Mouse (Mus musculus) MEL (cell line): ENCODE measurements around the gene Lrrfip2. TPM values are rescaled to one million over a fixed set of nuclear protein-coding genes. Genes with fewer than 3 reads are reported as not detected.

Source experiments
- DNase-seq: peaks from one replicate; pipeline ENCODE4 v3.0.0; 2011; ENCODE audit warnings: low read depth, low spot score
- H3K27ac ChIP-seq: 2 replicates; pipeline ENCODE4 v1.5.1; 2012; ENCODE audit warnings: low read depth, mild to moderate bottlenecking, control low read depth, low read length, moderate library complexity; ENCODE audit not compliant: control insufficient read depth
- H3K27me3 ChIP-seq, 2 experiments: fragments of 150-350 bp in 1 of 2; sonication (generic) in 1 of 2; 2 replicates each; pipeline ENCODE4 v1.6.1; 2012; ENCODE audit warnings: low read length in 2 of 2, mild to moderate bottlenecking in 2 of 2, improper control_type of control experiment in 1 of 2, moderate library complexity in 1 of 2; ENCODE audit not compliant: insufficient read depth in 2 of 2, control insufficient read depth in 1 of 2
- H3K36me3 ChIP-seq, 2 experiments: 2 replicates each; pipeline ENCODE4 v1.6.1; 2012 to 2014; ENCODE audit warnings: low read length in 2 of 2, improper control_type of control experiment in 1 of 2, inconsistent platforms in 1 of 2, mild to moderate bottlenecking in 1 of 2; ENCODE audit not compliant: insufficient read depth in 2 of 2, control insufficient read depth in 1 of 2
- H3K4me1 ChIP-seq, 2 experiments: fragments of 150-350 bp in 1 of 2; sonication (generic) in 1 of 2; 2 replicates each; pipeline ENCODE4 v1.6.1; 2012; ENCODE audit warnings: low read length in 2 of 2, improper control_type of control experiment in 1 of 2, mild to moderate bottlenecking in 1 of 2; ENCODE audit not compliant: insufficient read depth in 2 of 2, control insufficient read depth in 1 of 2
- H3K4me3 ChIP-seq, 2 experiments: fragments of 150-350 bp in 1 of 2; sonication (generic) in 1 of 2; 2 replicates each; pipeline ENCODE4 v1.5.1; 2012; ENCODE audit warnings: low read depth in 2 of 2, low read length in 2 of 2, mild to moderate bottlenecking in 2 of 2, moderate library complexity in 2 of 2, control low read depth in 1 of 2, improper control_type of control experiment in 1 of 2; ENCODE audit not compliant: control insufficient read depth in 1 of 2, insufficient read depth in 1 of 2
- H3K79me2 ChIP-seq: 2 replicates; pipeline ENCODE4 v1.6.1; 2012; ENCODE audit warnings: mild to moderate bottlenecking, low read length, moderate library complexity; ENCODE audit not compliant: control insufficient read depth, poor library complexity, insufficient read depth
- H3K9ac ChIP-seq: 2 replicates; pipeline ENCODE4 v1.6.1; 2012; ENCODE audit warnings: low read depth, mild to moderate bottlenecking, control low read depth, low read length, moderate library complexity; ENCODE audit not compliant: control insufficient read depth, poor library complexity, severe bottlenecking
- H3K9me3 ChIP-seq: fragments of 150-350 bp; sonication (generic); replicated peaks from 2 replicates; pipeline ENCODE4 v1.6.1; 2012; ENCODE audit warnings: mild to moderate bottlenecking, low read length, improper control_type of control experiment, moderate library complexity; ENCODE audit not compliant: insufficient read depth
- E2F4 ChIP-seq: IDR thresholded peaks from 2 replicates; pipeline ENCODE4 v1.6.1; 2011; ENCODE audit warnings: low read depth, low read length, improper control_type of control experiment, borderline replicate concordance
- ELF1 ChIP-seq: IDR thresholded peaks from 2 replicates; pipeline ENCODE4 v1.6.1; 2014; ENCODE audit warnings: low read depth, mild to moderate bottlenecking, inconsistent platforms, low read length, improper control_type of control experiment, moderate library complexity
- EP300 ChIP-seq, 2 experiments: IDR thresholded peaks; 2 replicates each; pipeline ENCODE4 v1.6.1; 2011; ENCODE audit warnings: improper control_type of control experiment in 2 of 2, low read length in 2 of 2, low read depth in 1 of 2, mild to moderate bottlenecking in 1 of 2
- GABPA ChIP-seq: IDR thresholded peaks from 2 replicates; pipeline ENCODE4 v1.6.1; 2012; ENCODE audit warnings: low read depth, mild to moderate bottlenecking, inconsistent platforms, low read length, improper control_type of control experiment, moderate library complexity
- HCFC1 ChIP-seq: IDR thresholded peaks from 2 replicates; pipeline ENCODE4 v1.6.1; 2012; ENCODE audit warnings: low read depth, mild to moderate bottlenecking, inconsistent platforms, low read length, improper control_type of control experiment, moderate library complexity
- MAFK ChIP-seq: IDR thresholded peaks from 2 replicates; pipeline ENCODE4 v1.6.1; 2011; ENCODE audit warnings: low read depth, mild to moderate bottlenecking, low read length, improper control_type of control experiment, borderline replicate concordance
- MXI1 ChIP-seq: IDR thresholded peaks from 2 replicates; pipeline ENCODE4 v1.6.1; 2011; ENCODE audit warnings: mild to moderate bottlenecking, low read depth, low read length, improper control_type of control experiment
- MYB ChIP-seq: IDR thresholded peaks from 2 replicates; pipeline ENCODE4 v1.6.1; 2011; ENCODE audit warnings: mild to moderate bottlenecking, low read depth, low read length, improper control_type of control experiment
- MYC ChIP-seq: IDR thresholded peaks from 2 replicates; pipeline ENCODE4 v1.6.1; 2011; ENCODE audit warnings: low read depth, mild to moderate bottlenecking, low read length, improper control_type of control experiment, moderate library complexity
- POLR2AphosphoS2 ChIP-seq: IDR thresholded peaks from 2 replicates; pipeline ENCODE4 v1.6.1; 2011; ENCODE audit warnings: low read length, improper control_type of control experiment
- POLR2AphosphoS5 ChIP-seq: IDR thresholded peaks from 2 replicates; pipeline ENCODE4 v1.6.1; 2012; ENCODE audit warnings: low read depth, borderline replicate concordance, mild to moderate bottlenecking, inconsistent platforms, low read length, moderate library complexity, mixed read lengths
- RAD21 ChIP-seq: IDR thresholded peaks from 2 replicates; pipeline ENCODE4 v1.6.1; 2011; ENCODE audit warnings: mild to moderate bottlenecking, low read depth, low read length, improper control_type of control experiment
- SMC3 ChIP-seq: IDR thresholded peaks from 2 replicates; pipeline ENCODE4 v1.6.1; 2011; ENCODE audit warnings: low read depth, low read length, improper control_type of control experiment
- TBP ChIP-seq: IDR thresholded peaks from 2 replicates; pipeline ENCODE4 v1.8.0; 2011; ENCODE audit warnings: low read depth, low read length, improper control_type of control experiment
- USF2 ChIP-seq, 2 experiments: IDR thresholded peaks; 2 replicates each; pipeline ENCODE4 v1.6.1; 2011 to 2012; ENCODE audit warnings: improper control_type of control experiment in 2 of 2, low read length in 2 of 2, borderline replicate concordance in 1 of 2, inconsistent platforms in 1 of 2, low read depth in 1 of 2, mild to moderate bottlenecking in 1 of 2; ENCODE audit not compliant: insufficient read depth in 1 of 2
- ZNF384 ChIP-seq: IDR thresholded peaks from 2 replicates; pipeline ENCODE4 v1.6.1; 2012; ENCODE audit warnings: low read depth, mild to moderate bottlenecking, inconsistent platforms, low read length, improper control_type of control experiment
- polyA plus RNA-seq, 2 experiments: library from polyadenylated mRNA; stranded (reverse) in 1 of 2; unstranded in 1 of 2; fragments of >175 nt in 1 of 2; fragments of >200 nt in 1 of 2; gene quantifications; 2 replicates each; pipeline versions ENCODE4 v1.2.1 to v1.2.4; 2012; ENCODE audit warnings: low replicate concordance in 2 of 2, low read depth in 1 of 2; ENCODE audit not compliant: insufficient read length in 2 of 2, insufficient read depth in 1 of 2, missing spikeins in 1 of 2
- total RNA-seq: library from RNA; depleted of rRNA; stranded (reverse); fragments of 300-350 nt; gene quantifications from 2 replicates; pipeline ENCODE4 v1.2.3, GENCODE M21; 2012

The Lrrfip2 gene
- total and polyA plus RNA-seq, 3 experiments, result 26.0 to 42.7 TPM; not detected in 1

- H3K79me2 ChIP-seq, result peaks cover under 1% of the 10 kb centered on the region; the same call in 1 of the 2 replicates
- no peak overlapping the region for H3K9ac ChIP-seq
- TF ChIP-seq TBP (no peak), EP300 (IDR thresholded peaks at IDR 0.05; ENCODE audit: low read depth in 1 of 2, low read length in 2 of 2) (no peak), GABPA (no peak)
- DNase-seq, result no peak
- H3K4me1 ChIP-seq, result peaks cover 18 to 28% of the 10 kb centered on the region in 2 experiments
- no peak overlapping the region for H3K27ac ChIP-seq
- peaks cover 0 to 35% of the 10 kb centered on the region in 2 experiments; a peak in 2 of 4 replicates for H3K36me3 ChIP-seq
- no peaks in the 10 kb centered on the region for H3K27me3 ChIP-seq
- no peak overlapping the region for H3K4me3 ChIP-seq
- no peaks in the 10 kb centered on the region for H3K9me3 ChIP-seq
Measured at GRCm38 (mm10) chr9:111142721-111143120, 25.3 kb downstream of the Lrrfip2 start.

GRCm38 (mm10) chr9:111143387-111143786, 26.0 kb downstream of the Lrrfip2 start:
- Histone ChIP-seq H3K9ac (no peak overlapping the region), H3K4me3 (no peak overlapping the region), H3K36me3 (peaks cover 0 to 28% of the 10 kb centered on the region in 2 experiments; a peak in 2 of 4 replicates), H3K79me2 (no peaks in the 10 kb centered on the region), H3K4me1 (peaks cover 12 to 21% of the 10 kb centered on the region in 2 experiments), H3K9me3 (no peaks in the 10 kb centered on the region), H3K27me3 (no peaks in the 10 kb centered on the region), H3K27ac (no peak overlapping the region)
- DNase-seq, result peak; percentile 59
- TF ChIP-seq E2F4, result no peak
- no peak for TF ChIP-seq MYB
- TF ChIP-seq POLR2AphosphoS2, result no peak
- no peak for TF ChIP-seq SMC3
- TF ChIP-seq USF2 (IDR thresholded peaks at IDR 0.05; ENCODE audit: borderline replicate concordance in 1 of 2, insufficient read depth in 1 of 2, low read depth in 1 of 2, low read length in 2 of 2), result no peak
- TF ChIP-seq ELF1, result no peak
- TF ChIP-seq MXI1, result no peak
- no peak for TF ChIP-seq MAFK
- no peak for TF ChIP-seq MYC
- TF ChIP-seq RAD21, result no peak
- TF ChIP-seq HCFC1, result no peak

- no peak overlapping the region for H3K9ac ChIP-seq
- H3K79me2 ChIP-seq, result no peaks in the 10 kb centered on the region
- no peaks in the 10 kb centered on the region for H3K9me3 ChIP-seq
- H3K36me3 ChIP-seq, result peaks cover 0 to 26% of the 10 kb centered on the region in 2 experiments; a peak in 2 of 4 replicates
- no peak overlapping the region for H3K27ac ChIP-seq
- no peak for DNase-seq
- H3K4me1 ChIP-seq, result peaks cover 11 to 20% of the 10 kb centered on the region in 2 experiments
- no peak overlapping the region for H3K4me3 ChIP-seq
- no peaks in the 10 kb centered on the region for H3K27me3 ChIP-seq
- no peak for TF ChIP-seq USF2 (IDR thresholded peaks at IDR 0.05; ENCODE audit: borderline replicate concordance in 1 of 2, insufficient read depth in 1 of 2, low read depth in 1 of 2, low read length in 2 of 2)
- no peak for TF ChIP-seq ZNF384
- TF ChIP-seq E2F4, result no peak
- TF ChIP-seq POLR2AphosphoS5, result no peak
- TF ChIP-seq, all 39 proteins: peak for 0
Measured at GRCm38 (mm10) chr9:111144711-111145110, 27.3 kb downstream of the Lrrfip2 start.
